Mouse (Mus musculus): ENCODE measurements around the gene Rbbp8nl.

GRCm38 (mm10) chr2:180233101-180233904, 56.4 kb downstream of the Rbbp8nl start:
- TF ChIP-seq CTCF (IDR thresholded peaks at IDR 0.05; ENCODE audit: control insufficient read depth, insufficient read depth, insufficient replicate concordance, low read depth, low read length): no peak
- TF ChIP-seq POLR2A (IDR thresholded peaks at IDR 0.05; ENCODE audit: control insufficient read depth, low read depth, low read length): no peak
